Mouse (Mus musculus): ENCODE data around the gene Qser1.

GRCm38 (mm10) chr2:104732562-104733256 is 83.9 kb downstream of the Qser1 start:
- TF ChIP-seq GATA1 (IDR thresholded peaks at IDR 0.05; ENCODE audit: low read length) = no peak
- no peak for TF ChIP-seq TAL1 (IDR thresholded peaks at IDR 0.05; ENCODE audit: low read length)

Data from erythroblast, embryonic 14.5 days (primary cell).